Mouse (Mus musculus) frontal cortex, adult 2 months (tissue): ENCODE results near the gene Ppp1r13l. TPM values are rescaled to one million over a fixed set of nuclear protein-coding genes. Genes with fewer than 3 reads are reported as not detected.

ENCODE experiments used
- DNase-seq, 2 experiments: peaks; one replicate each; pipeline ENCODE4 v3.0.0; 2022; ENCODE audit warnings: low spot score in 1 of 2; ENCODE audit errors: extremely low spot score in 1 of 2
- polyA plus RNA-seq: library from polyadenylated mRNA; depleted of rRNA; stranded (reverse); fragments of >200 nt; gene quantifications from 2 replicates; pipeline ENCODE4 v1.2.3, GENCODE M21; 2012

Gene Ppp1r13l
- polyA plus RNA-seq, 1 experiment, result 5.5 TPM

GRCm38 (mm10) chr7:19362276-19362675, 2.7 kb downstream of the Ppp1r13l start:
- no peak for DNase-seq

GRCm38 (mm10) chr7:19363881-19364280, 4.3 kb downstream of the Ppp1r13l start:
- DNase-seq, result peak in 1 of 2 experiments; percentile 66

- no peak for DNase-seq
Measured at GRCm38 (mm10) chr7:19365376-19365775, 5.8 kb downstream of the Ppp1r13l start.

- DNase-seq, result no peak
Measured at GRCm38 (mm10) chr7:19368380-19368779, 8.8 kb downstream of the Ppp1r13l start.

GRCm38 (mm10) chr7:19369823-19370425, 10.4 kb downstream of the Ppp1r13l start:
- DNase-seq, result peak in 1 of 2 experiments; percentile 72

GRCm38 (mm10) chr7:19373367-19373766, 13.8 kb downstream of the Ppp1r13l start:
- DNase-seq, result no peak

GRCm38 (mm10) chr7:19375368-19375767, 15.8 kb downstream of the Ppp1r13l start:
- no peak for DNase-seq

GRCm38 (mm10) chr7:19376019-19376418, 16.5 kb downstream of the Ppp1r13l start:
- DNase-seq, result no peak

- DNase-seq, result no peak
Measured at GRCm38 (mm10) chr7:19378049-19378448, 18.5 kb downstream of the Ppp1r13l start.

- DNase-seq, result peak; percentile 95 to 99
Measured at GRCm38 (mm10) chr7:19381377-19382165, 22.0 kb downstream of the Ppp1r13l start, which contains the start of gene Ercc2. Gene Ercc2 (plus strand): TSS chr7:19382010.

- DNase-seq, result no peak
Measured at GRCm38 (mm10) chr7:19382166-19382541, 22.6 kb downstream of the Ppp1r13l start.

GRCm38 (mm10) chr7:19383708-19384107, 24.2 kb downstream of the Ppp1r13l start:
- no peak for DNase-seq

- DNase-seq, result no peak
Measured at GRCm38 (mm10) chr7:19388699-19389413, 29.3 kb downstream of the Ppp1r13l start.

- DNase-seq, result no peak
Measured at GRCm38 (mm10) chr7:19394484-19394883, 34.9 kb downstream of the Ppp1r13l start.

- no peak for DNase-seq
Measured at GRCm38 (mm10) chr7:19399496-19400280, 40.1 kb downstream of the Ppp1r13l start.

GRCm38 (mm10) chr7:19400946-19401345, 41.4 kb downstream of the Ppp1r13l start:
- no peak for DNase-seq

GRCm38 (mm10) chr7:19402535-19403112, 43.1 kb downstream of the Ppp1r13l start:
- no peak for DNase-seq

GRCm38 (mm10) chr7:19403731-19404296, 44.3 kb downstream of the Ppp1r13l start, which contains the start of gene Klc3:
Gene Klc3 (minus strand): TSS chr7:19404104.
- no peak for DNase-seq

GRCm38 (mm10) chr7:19404476-19404875, 44.9 kb downstream of the Ppp1r13l start, which contains the start of gene Ckm:
Gene Ckm (plus strand): TSS chr7:19404776.
- DNase-seq, result no peak

- DNase-seq, result peak in 1 of 2 experiments; percentile 91
Measured at GRCm38 (mm10) chr7:19405417-19405816, 45.9 kb downstream of the Ppp1r13l start.
